Mouse (Mus musculus): ENCODE results near the gene Arhgap29.

DNA sequence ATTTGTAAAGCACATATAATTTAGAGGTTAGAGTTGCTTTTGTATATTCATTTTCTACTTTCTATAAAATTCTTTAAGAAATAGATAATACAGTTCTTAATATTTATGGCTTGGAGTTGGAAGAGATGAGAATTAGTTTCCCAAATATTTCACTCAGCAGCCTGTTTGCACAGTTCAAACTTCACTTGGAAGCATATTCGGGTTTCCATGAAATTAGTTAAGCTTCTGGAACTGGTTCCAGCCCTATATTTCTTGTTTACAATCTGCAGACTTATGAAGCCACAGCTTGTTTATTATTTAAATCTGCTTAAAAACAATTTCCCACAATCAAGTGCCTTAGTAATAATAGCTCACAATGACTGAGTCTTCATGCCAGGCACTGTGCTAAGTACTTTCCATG, 17.1 kb downstream of the Arhgap29 start:
- no peak for TF ChIP-seq TCF3 (IDR thresholded peaks at IDR 0.05; ENCODE audit: insufficient read length, low read depth)
- TF ChIP-seq E2F4 (IDR thresholded peaks at IDR 0.05; ENCODE audit: insufficient read depth) = no peak
- no peak for TF ChIP-seq POLR2A (IDR thresholded peaks at IDR 0.05; ENCODE audit: insufficient read length, low read depth)
- TF ChIP-seq TCF12 (IDR thresholded peaks at IDR 0.05; ENCODE audit: insufficient read depth, poor library complexity, severe bottlenecking) = no peak
- no peak for TF ChIP-seq SRF (IDR thresholded peaks at IDR 0.05; ENCODE audit: control insufficient read depth, insufficient read length, low read depth)

Measured in myocyte (in vitro differentiated cells).